Mouse (Mus musculus) spleen, adult 2 months (tissue): ENCODE results near the gene Nkain2.

Experiments
- CTCF ChIP-seq: fragments of 200-500 bp; IDR thresholded peaks from 2 replicates; pipeline ENCODE4 v1.5.1; 2011; ENCODE audit warnings: mild to moderate bottlenecking, inconsistent platforms; ENCODE audit not compliant: insufficient read depth, insufficient read length, insufficient replicate concordance; ENCODE audit errors: extremely low read depth
- POLR2A ChIP-seq: fragments of 200-500 bp; IDR thresholded peaks from 2 replicates; pipeline ENCODE4 v1.6.1; 2011; ENCODE audit warnings: low read depth, low read length, inconsistent platforms

- TF ChIP-seq CTCF (no peak), POLR2A (no peak)
Measured at GRCm38 (mm10) chr10:32393326-32393725, 496.9 kb downstream of the Nkain2 start.
